Mouse (Mus musculus): ENCODE results near the gene Boc.

DNA sequence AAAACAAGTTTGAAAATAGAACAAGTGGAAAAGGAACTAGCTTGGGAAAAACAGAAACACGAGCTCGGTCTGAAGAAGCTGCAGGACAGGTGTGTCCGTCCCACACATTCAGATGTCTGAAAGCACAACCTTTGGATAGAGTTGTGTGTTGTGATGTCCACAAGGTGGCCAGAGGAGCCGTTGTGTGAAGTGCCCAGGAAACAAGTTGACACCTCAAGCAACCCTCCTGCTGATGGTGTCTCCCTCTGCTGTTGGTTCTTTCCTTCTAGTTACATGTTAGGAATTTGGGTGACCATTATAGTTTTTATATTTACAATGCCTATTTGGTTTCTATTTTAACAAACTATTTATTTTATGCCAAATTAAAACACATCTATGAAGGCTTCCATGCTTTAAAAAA is 123.2 kb downstream of the Boc start:
- TF ChIP-seq CTCF (IDR thresholded peaks at IDR 0.05; ENCODE audit: control insufficient read depth, insufficient read depth, low read length) (no peak), POLR2A (IDR thresholded peaks at IDR 0.05; ENCODE audit: borderline replicate concordance, control insufficient read depth, low read depth, low read length) (no peak)

Measured in bone marrow, adult 2 months (tissue).